ENCODE assay signal across 13 mouse cellular contexts in genomic region chr4:125814311-125814710, GRCm38 (mm10).
DNase-seq lines count a peak whose midpoint lies in the region; ATAC-seq and TF ChIP-seq lines count a peak whose summit lies in the region.
"Had no signal": no experiment of that assay in that cellular context is flagged by ENCODE, and none has a peak within 500 bp of the region (broad histone marks: within the 10 kb centered on the region; RNA-seq: fewer than 3 reads in every experiment).

No protein-coding gene starts in this region.

- no peak overlapping the region for H3K27ac ChIP-seq in forebrain, embryonic 14.5 days (ENCODE audit: low read depth, low read length)
- H3K27ac ChIP-seq in forebrain, embryonic 12.5 days: no peak overlapping the region
- H3K27ac ChIP-seq in forebrain, postnatal 0 days (ENCODE audit: low read depth, low read length): no peak overlapping the region

- no peaks in the 10 kb centered on the region for H3K9me3 ChIP-seq in forebrain, embryonic 14.5 days (replicated peaks; ENCODE audit: control insufficient read depth, low read length)
- no peaks in the 10 kb centered on the region for H3K9me3 ChIP-seq in forebrain, embryonic 12.5 days
- no peaks in the 10 kb centered on the region for H3K9me3 ChIP-seq in forebrain, postnatal 0 days (ENCODE audit: low read length)

- peak; percentile 64; the same call in 1 of the 2 replicates for ATAC-seq in forebrain, embryonic 14.5 days
- no peak for ATAC-seq in forebrain, embryonic 12.5 days (ENCODE audit: low FRiP score)
- peak; percentile 92 for ATAC-seq in forebrain, postnatal 0 days
- ATAC-seq: Patski had no signal

- no peak overlapping the region for H3K4me3 ChIP-seq in forebrain, embryonic 14.5 days (ENCODE audit: low read depth, low read length)
- no peak overlapping the region for H3K4me3 ChIP-seq in forebrain, embryonic 12.5 days (replicated peaks)
- no peak overlapping the region for H3K4me3 ChIP-seq in forebrain, postnatal 0 days (ENCODE audit: low read depth, low read length)

- intact Hi-C loops in left cerebral cortex, postnatal 4 days (cut with DNase I): no loop called here
- intact Hi-C loops in gastrocnemius, postnatal 14 days (cut with DNase I; ENCODE audit: low total_unique reads): no loop called here

- no peak for TF ChIP-seq CTCF in forebrain, postnatal 0 days (IDR thresholded peaks at IDR 0.05; ENCODE audit: low read depth)

- no peaks in the 10 kb centered on the region for H3K36me3 ChIP-seq in forebrain, embryonic 14.5 days (ENCODE audit: control insufficient read depth, insufficient read depth, low read length)
- no peaks in the 10 kb centered on the region for H3K36me3 ChIP-seq in forebrain, embryonic 12.5 days (replicated peaks)
- H3K36me3 ChIP-seq in forebrain, postnatal 0 days (ENCODE audit: insufficient read depth): no peaks in the 10 kb centered on the region

- no peaks in the 10 kb centered on the region for H3K27me3 ChIP-seq in forebrain, embryonic 14.5 days (replicated peaks; ENCODE audit: control insufficient read depth, insufficient read depth, low read length)
- H3K27me3 ChIP-seq in forebrain, embryonic 12.5 days: peaks cover 39% of the 10 kb centered on the region
- no peaks in the 10 kb centered on the region; the same call in 1 of the 2 replicates for H3K27me3 ChIP-seq in forebrain, postnatal 0 days (ENCODE audit: insufficient read depth, low read length)

- no peak overlapping the region for H3K9ac ChIP-seq in forebrain, embryonic 14.5 days (ENCODE audit: low read length)
- H3K9ac ChIP-seq in forebrain, embryonic 12.5 days: no peak overlapping the region
- no peak overlapping the region for H3K9ac ChIP-seq in forebrain, postnatal 0 days

- H3K4me2 ChIP-seq in forebrain, embryonic 14.5 days (ENCODE audit: low read length): no peak overlapping the region
- no peak overlapping the region for H3K4me2 ChIP-seq in forebrain, embryonic 12.5 days
- no peak overlapping the region for H3K4me2 ChIP-seq in forebrain, postnatal 0 days (ENCODE audit: low read depth)

- 59% methylated on average over 12 of the region's 12 CpGs for WGBS in forebrain, embryonic 14.5 days
- WGBS in forebrain, embryonic 12.5 days: 84% methylated on average over 12 of the region's 12 CpGs
- 58% methylated on average over 12 of the region's 12 CpGs for WGBS in forebrain, postnatal 0 days

- peak; percentile 84 for DNase-seq in forebrain, embryonic 14.5 days (ENCODE audit: low spot score)
- DNase-seq in forebrain, postnatal 0 days: peak; percentile 88
- DNase-seq in layer of hippocampus, adult 9-11 months: peak; percentile 85
- peak; percentile 41 for DNase-seq in left cerebral cortex, postnatal 4 days
- no peak for DNase-seq in gastrocnemius, postnatal 14 days
- no peak for DNase-seq in spleen, postnatal 36 days (ENCODE audit: low spot score in 2 of 2)
- DNase-seq in urinary bladder, postnatal 10 days (ENCODE audit: low spot score): no peak
- DNase-seq: adrenal gland, postnatal 25 days; heart, postnatal 4 days; kidney, adult 18-20 months; liver had no signal

- H3K4me1 ChIP-seq in forebrain, embryonic 14.5 days (ENCODE audit: control insufficient read depth, insufficient read depth, low read length): peaks cover 3% of the 10 kb centered on the region; the same call in 1 of the 2 replicates
- H3K4me1 ChIP-seq in forebrain, embryonic 12.5 days: peaks cover 17% of the 10 kb centered on the region
- no peaks in the 10 kb centered on the region for H3K4me1 ChIP-seq in forebrain, postnatal 0 days (ENCODE audit: insufficient read depth)

Comparison
In these comparisons a context has a peak if more than half of its experiments do, and no peak if none do; other contexts are left out.
1. DNase-seq: peak in forebrain, embryonic 14.5 days (single experiment), forebrain, postnatal 0 days (single experiment), layer of hippocampus, adult 9-11 months (single experiment) and left cerebral cortex, postnatal 4 days (single experiment); none in gastrocnemius, postnatal 14 days (single experiment), spleen, postnatal 36 days (0 of 2) and urinary bladder, postnatal 10 days (single experiment).